Comparison of ENCODE assay signal across 17 mouse cellular contexts in genomic region chr4:45457543-45457942, GRCm38 (mm10).
"Had no signal": no experiment of that assay in that cellular context is flagged by ENCODE, and none has a peak within 500 bp of the region (broad histone marks: within the 10 kb centered on the region; RNA-seq: fewer than 3 reads in every experiment).

No protein-coding gene starts in this region.

- H3K9ac ChIP-seq: liver, embryonic 14.5 days; lung, embryonic 15.5 days; midbrain, embryonic 13.5 days had no signal

- ATAC-seq: midbrain, embryonic 13.5 days; midbrain, embryonic 16.5 days had no signal

- H3K4me3 ChIP-seq: left cerebral cortex, adult 2 months; lung, embryonic 15.5 days; midbrain, embryonic 10.5 days; midbrain, embryonic 13.5 days had no signal

- H3K9me3 ChIP-seq: lung, embryonic 15.5 days; megakaryocyte, embryonic 14.5 days; midbrain, embryonic 10.5 days; midbrain, embryonic 13.5 days had no signal

- H3K36me3 ChIP-seq: midbrain, embryonic 10.5 days; midbrain, embryonic 13.5 days had no signal

- H3K27me3 ChIP-seq: lung, embryonic 15.5 days; midbrain, embryonic 13.5 days had no signal

- H3K4me2 ChIP-seq: liver, embryonic 11.5 days; lung, embryonic 15.5 days; midbrain, embryonic 13.5 days had no signal

- H3K27ac ChIP-seq: kidney, postnatal 0 days; left cerebral cortex, adult 2 months; liver, embryonic 14.5 days; lung, embryonic 15.5 days; midbrain, embryonic 10.5 days; midbrain, embryonic 13.5 days; stomach, postnatal 0 days had no signal

- DNase-seq: kidney, adult 2 months; kidney, postnatal 36 days; layer of hippocampus, postnatal 36 days; lung, adult 18-20 months; lung, postnatal 10 days; lung, postnatal 36 days; thymus, postnatal 25 days had no signal
